Mouse (Mus musculus) liver, embryonic 16.5 days (tissue): Measurements from ENCODE around the gene Agl. TPM values are rescaled to one million over a fixed set of nuclear protein-coding genes. Genes with fewer than 3 reads are reported as not detected.

Experiments
- ATAC-seq: fragments of 200-750 bp; cut with Nextera tagmentation; 2 replicates; pipeline ENCODE4 v1.8.0; 2017; ENCODE audit warnings: low read depth, mild to moderate bottlenecking, moderate number of reproducible peaks, moderate library complexity
- H3K27ac ChIP-seq: fragments of 300-500 bp; sonication (generic); 2 replicates; pipeline ENCODE4 v1.5.1; 2014; ENCODE audit warnings: mild to moderate bottlenecking, low read length
- H3K27me3 ChIP-seq: fragments of 300-500 bp; sonication (generic); 2 replicates; pipeline ENCODE4 v1.6.1; 2014; ENCODE audit warnings: low read depth, low read length, mixed read lengths; ENCODE audit not compliant: control insufficient read depth, insufficient read depth
- H3K36me3 ChIP-seq: fragments of 300-500 bp; sonication (generic); 2 replicates; pipeline ENCODE4 v1.6.1; 2014; ENCODE audit warnings: mild to moderate bottlenecking; ENCODE audit not compliant: control insufficient read depth, insufficient read depth
- H3K4me1 ChIP-seq: fragments of 300-500 bp; sonication (generic); 2 replicates; pipeline ENCODE4 v1.6.1; 2014; ENCODE audit warnings: low read depth, low read length, mixed read lengths; ENCODE audit not compliant: control insufficient read depth
- H3K4me2 ChIP-seq: fragments of 300-500 bp; sonication (generic); 2 replicates; pipeline ENCODE4 v1.6.1; 2014; ENCODE audit warnings: low read depth, low read length, mixed read lengths
- H3K4me3 ChIP-seq: fragments of 300-500 bp; sonication (generic); 2 replicates; pipeline ENCODE4 v1.5.1; 2014; ENCODE audit warnings: low read depth, mild to moderate bottlenecking, low read length
- H3K9ac ChIP-seq: fragments of 300-500 bp; sonication (generic); 2 replicates; pipeline ENCODE4 v1.6.1; 2014; ENCODE audit warnings: low read depth, low read length
- H3K9me3 ChIP-seq: fragments of 300-500 bp; sonication (generic); replicated peaks from 2 replicates; pipeline ENCODE4 v1.6.1; 2016; ENCODE audit warnings: low read length; ENCODE audit not compliant: control insufficient read depth
- WGBS: fragments of 180-500 bp; shearing (Covaris S2); extraction: QIAGEN DNeasy Blood & Tissue Kit; methylation state at CpG from one replicate; pipeline ENCODE4 v1.1.7; 2014; ENCODE audit not compliant: insufficient replicate concordance; 5-methylcytosine and 5-hydroxymethylcytosine counted together
- polyA plus RNA-seq: library from polyadenylated mRNA; unstranded; fragments of >200 nt; fragmentation: Nextera tagmentation; extraction: Ambion mirVana; gene quantifications from 2 replicates; pipeline ENCODE4 v1.2.1, GENCODE M21; 2015

Agl gene
- polyA plus RNA-seq, 1 experiment from 2014 or later: 19.6 TPM

- ATAC-seq: no peak
- H3K4me1 ChIP-seq: peaks cover 21% of the 10 kb centered on the region
- no peaks in the 10 kb centered on the region for H3K27me3 ChIP-seq
- H3K4me3 ChIP-seq: peak within 1 kb of the TSS; percentile 100
- peak within 1 kb of the TSS; percentile 93 for H3K27ac ChIP-seq
- H3K9ac ChIP-seq: peak within 1 kb of the TSS; percentile 100
- H3K9me3 ChIP-seq: no peaks in the 10 kb centered on the region
- H3K36me3 ChIP-seq: no peaks in the 10 kb centered on the region
- H3K4me2 ChIP-seq: peak within 1 kb of the TSS; percentile 91
- WGBS: 4% methylated on average over 8 of the region's 8 CpGs
Measured at GRCm38 (mm10) chr3:116712436-116712881, 95.5 kb downstream of the Agl start, which contains the start of gene Slc35a3. Gene Slc35a3 (minus strand): TSS chr3:116712831.

GRCm38 (mm10) chr3:116711624-116712435, 96.1 kb downstream of the Agl start:
- no peaks in the 10 kb centered on the region for H3K27me3 ChIP-seq
- H3K4me1 ChIP-seq: peaks cover 21% of the 10 kb centered on the region
- no peaks in the 10 kb centered on the region for H3K9me3 ChIP-seq
- WGBS: under 1% methylated on average over 85 of the region's 85 CpGs
- peak overlapping the region; percentile 91 for H3K4me2 ChIP-seq
- H3K36me3 ChIP-seq: no peaks in the 10 kb centered on the region
- peak overlapping the region; percentile 93 for H3K27ac ChIP-seq
- peak overlapping the region; percentile 100 for H3K4me3 ChIP-seq
- peak overlapping the region; percentile 100 for H3K9ac ChIP-seq
- peak; percentile 94 for ATAC-seq

GRCm38 (mm10) chr3:116710941-116711340, 97.0 kb downstream of the Agl start:
- Histone ChIP-seq H3K36me3 (no peaks in the 10 kb centered on the region), H3K4me1 (peaks cover 21% of the 10 kb centered on the region), H3K9ac (peak overlapping the region; percentile 100), H3K4me3 (peak overlapping the region; percentile 100), H3K9me3 (no peaks in the 10 kb centered on the region), H3K4me2 (peak overlapping the region; percentile 91), H3K27me3 (no peaks in the 10 kb centered on the region), H3K27ac (peak overlapping the region; percentile 25)
- peak; percentile 35; the same call in 1 of the 2 replicates for ATAC-seq
- 23% methylated on average over 9 of the region's 9 CpGs for WGBS

- Histone ChIP-seq H3K27me3 (no peaks in the 10 kb centered on the region), H3K9me3 (no peaks in the 10 kb centered on the region), H3K27ac (no peak overlapping the region), H3K36me3 (no peaks in the 10 kb centered on the region), H3K4me2 (no peak overlapping the region), H3K4me1 (peaks cover 13% of the 10 kb centered on the region), H3K9ac (no peak overlapping the region), H3K4me3 (no peak overlapping the region)
- WGBS: 75% methylated on average over 1 of the region's 1 CpGs
- peak; percentile 71 for ATAC-seq
Measured at GRCm38 (mm10) chr3:116705637-116706204, 102.2 kb downstream of the Agl start.

- no peak overlapping the region for H3K9ac ChIP-seq
- H3K36me3 ChIP-seq: no peaks in the 10 kb centered on the region; the same call in 1 of the 2 replicates
- peak; percentile 61 for ATAC-seq
- no peaks in the 10 kb centered on the region for H3K9me3 ChIP-seq
- 76% methylated on average over 5 of the region's 5 CpGs for WGBS
- H3K27ac ChIP-seq: no peak overlapping the region
- peaks cover 8% of the 10 kb centered on the region for H3K4me1 ChIP-seq
- H3K4me2 ChIP-seq: no peak overlapping the region
- no peak overlapping the region for H3K4me3 ChIP-seq
- no peaks in the 10 kb centered on the region for H3K27me3 ChIP-seq
Measured at GRCm38 (mm10) chr3:116703835-116704234, 104.1 kb downstream of the Agl start.

DNA sequence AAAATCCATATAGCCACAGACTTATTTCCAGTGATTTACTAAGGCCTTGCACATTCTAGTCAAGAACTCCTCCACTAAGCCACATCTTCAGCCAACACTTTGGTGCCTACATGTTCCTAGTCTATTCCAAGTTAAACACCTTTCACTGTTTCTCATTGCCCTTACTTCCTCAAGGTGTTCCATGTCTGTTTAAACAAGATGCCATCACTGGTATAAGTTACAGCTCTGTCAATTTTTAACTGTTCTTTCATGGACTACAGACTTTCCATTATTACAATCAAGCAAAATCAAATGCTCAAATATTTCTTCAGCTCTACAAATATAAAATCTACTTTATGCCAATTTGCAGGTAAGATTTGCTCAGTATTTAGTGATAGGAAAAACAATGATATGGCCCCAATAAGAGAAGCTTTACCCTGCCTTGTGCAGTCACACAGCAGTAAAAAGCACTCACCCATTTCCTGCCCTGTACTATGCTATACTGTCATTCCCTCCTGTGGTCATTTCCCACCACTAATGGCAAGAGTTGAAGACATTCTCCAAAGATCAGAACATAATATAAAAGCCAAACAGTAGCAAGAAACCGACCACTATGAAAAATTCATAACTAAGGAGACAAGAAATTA, 105.2 kb downstream of the Agl start:
- Histone ChIP-seq H3K36me3 (no peaks in the 10 kb centered on the region; the same call in 1 of the 2 replicates), H3K4me2 (no peak overlapping the region), H3K9me3 (no peaks in the 10 kb centered on the region), H3K27ac (no peak overlapping the region), H3K27me3 (no peaks in the 10 kb centered on the region), H3K9ac (no peak overlapping the region), H3K4me3 (no peak overlapping the region), H3K4me1 (peaks cover 8% of the 10 kb centered on the region)
- 72% methylated on average over 1 of the region's 1 CpGs for WGBS
- ATAC-seq: no peak

DNA sequence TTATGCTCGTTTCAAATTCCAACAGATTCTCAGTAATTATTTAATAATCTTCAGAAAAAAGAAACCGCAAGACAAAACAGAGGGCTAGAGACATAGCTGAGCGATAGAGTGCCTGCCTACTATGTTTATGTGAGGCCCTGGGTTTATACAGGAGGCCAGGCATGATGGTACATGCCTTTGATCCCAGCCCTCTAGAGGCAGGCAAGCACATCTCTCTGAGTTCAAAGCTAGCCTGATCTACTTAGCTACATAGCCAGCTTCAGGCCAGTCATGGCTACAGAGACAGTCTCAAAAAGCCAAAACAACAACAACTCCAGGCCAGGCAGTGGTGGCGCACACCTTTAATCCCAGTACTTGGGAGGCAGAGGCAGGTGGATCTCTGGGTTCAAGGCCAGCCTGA, 106.4 kb downstream of the Agl start:
- H3K4me2 ChIP-seq: no peak overlapping the region
- H3K4me1 ChIP-seq: peaks cover 9% of the 10 kb centered on the region
- no peak overlapping the region for H3K27ac ChIP-seq
- WGBS: 90% methylated on average over 4 of the region's 4 CpGs
- H3K36me3 ChIP-seq: no peaks in the 10 kb centered on the region; the same call in 1 of the 2 replicates
- no peaks in the 10 kb centered on the region for H3K27me3 ChIP-seq
- ATAC-seq: no peak
- H3K4me3 ChIP-seq: no peak overlapping the region
- H3K9me3 ChIP-seq: no peaks in the 10 kb centered on the region
- no peak overlapping the region for H3K9ac ChIP-seq

DNA sequence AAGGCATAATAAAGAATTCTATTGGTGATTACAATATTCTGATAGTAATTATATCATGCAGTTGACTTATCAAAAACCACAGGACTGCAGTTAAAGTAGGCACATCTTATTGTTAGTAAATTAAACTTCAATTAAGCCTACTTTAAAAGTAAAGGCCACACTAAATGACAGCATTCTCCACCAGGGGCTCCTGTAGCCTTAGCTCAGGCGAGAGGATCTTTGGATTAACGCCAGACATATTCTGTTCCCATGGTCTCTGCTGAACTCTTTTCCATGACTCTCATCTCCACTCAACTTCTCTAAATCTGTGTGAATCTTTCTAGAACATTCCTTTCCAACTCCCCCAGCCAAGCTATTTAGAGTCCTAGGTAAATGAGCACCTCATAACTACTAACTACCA, 109.2 kb downstream of the Agl start:
- Histone ChIP-seq H3K9me3 (no peaks in the 10 kb centered on the region), H3K27me3 (no peaks in the 10 kb centered on the region), H3K4me2 (no peak overlapping the region), H3K9ac (no peak overlapping the region), H3K4me1 (peaks cover 21% of the 10 kb centered on the region), H3K36me3 (no peaks in the 10 kb centered on the region; the same call in 1 of the 2 replicates), H3K4me3 (no peak overlapping the region), H3K27ac (no peak overlapping the region)
- WGBS: 74% methylated on average over 2 of the region's 2 CpGs
- ATAC-seq: no peak

DNA sequence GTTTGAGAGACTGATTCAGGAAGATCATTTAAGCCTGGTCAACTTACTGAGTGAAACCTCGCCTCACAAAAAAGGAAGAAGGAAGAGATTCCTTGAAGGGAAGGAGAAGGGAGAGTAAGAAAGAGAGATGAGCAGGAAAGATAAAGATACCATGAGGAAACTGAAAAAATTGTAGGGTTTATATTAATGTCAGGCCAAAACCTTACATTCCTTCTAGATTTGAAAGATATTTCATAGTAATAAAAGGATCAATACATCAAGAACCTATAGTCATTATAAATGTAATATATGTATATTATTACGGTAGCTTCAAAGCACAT, 112.3 kb downstream of the Agl start:
- ATAC-seq: no peak

More for the DNA sequence above, 112.3 kb downstream of the Agl start:
- WGBS: 57% methylated on average over 2 of the region's 2 CpGs
- Histone ChIP-seq H3K27me3 (no peaks in the 10 kb centered on the region), H3K27ac (peak overlapping the region; percentile 92), H3K4me1 (peaks cover 26% of the 10 kb centered on the region), H3K36me3 (no peaks in the 10 kb centered on the region; the same call in 1 of the 2 replicates), H3K9me3 (no peaks in the 10 kb centered on the region), H3K9ac (peak overlapping the region; percentile 58), H3K4me3 (no peak overlapping the region), H3K4me2 (peak overlapping the region; percentile 57)
